Mouse (Mus musculus): Measurements from ENCODE around the gene Smdt1. TPM values are rescaled to one million over a fixed set of nuclear protein-coding genes. Genes with fewer than 3 reads are reported as not detected.

Smdt1 gene
- polyA plus RNA-seq, 1 experiment: 216 TPM

GRCm38 (mm10) chr15:82345820-82346470 lies 7.2 kb downstream of the Smdt1 start:
- WGBS: under 1% methylated on average over 51 of the region's 51 CpGs
- H3K27ac ChIP-seq (ENCODE audit: control insufficient read depth, insufficient read depth, low read depth, low read length, poor library complexity): peak overlapping the region; percentile 94
- H3K4me3 ChIP-seq (replicated peaks; ENCODE audit: control insufficient read depth, low read depth, low read length): peak overlapping the region; percentile 83
- H3K4me1 ChIP-seq (ENCODE audit: control insufficient read depth, insufficient read depth, low read length): peaks cover 10% of the 10 kb centered on the region; the same call in 1 of the 2 replicates
- TF ChIP-seq POLR2A (IDR thresholded peaks at IDR 0.05; ENCODE audit: borderline replicate concordance, control insufficient read depth, low read depth, low read length) (peak; percentile 75; the same call in 1 of the 2 replicates), CTCF (IDR thresholded peaks at IDR 0.05; ENCODE audit: control insufficient read depth, insufficient read depth, low read length) (no peak; the same call in 1 of the 2 replicates)

GRCm38 (mm10) chr15:82346580-82347302 lies 8.0 kb downstream of the Smdt1 start:
- H3K4me3 ChIP-seq (replicated peaks; ENCODE audit: control insufficient read depth, low read depth, low read length): peak overlapping the region; percentile 83
- H3K4me1 ChIP-seq (ENCODE audit: control insufficient read depth, insufficient read depth, low read length): peaks cover 10% of the 10 kb centered on the region; the same call in 1 of the 2 replicates
- 5% methylated on average over 14 of the region's 14 CpGs for WGBS
- peak overlapping the region; percentile 94; the same call in 1 of the 2 replicates for H3K27ac ChIP-seq (ENCODE audit: control insufficient read depth, insufficient read depth, low read depth, low read length, poor library complexity)
- no peak for TF ChIP-seq CTCF (IDR thresholded peaks at IDR 0.05; ENCODE audit: control insufficient read depth, insufficient read depth, low read length)
- TF ChIP-seq POLR2A (IDR thresholded peaks at IDR 0.05; ENCODE audit: borderline replicate concordance, control insufficient read depth, low read depth, low read length): no peak

- WGBS: 53% methylated on average over 4 of the region's 4 CpGs
- H3K4me3 ChIP-seq (replicated peaks; ENCODE audit: control insufficient read depth, low read depth, low read length): peak overlapping the region; percentile 83
- TF ChIP-seq CTCF (IDR thresholded peaks at IDR 0.05; ENCODE audit: control insufficient read depth, insufficient read depth, low read length): no peak
- peaks cover 10% of the 10 kb centered on the region; the same call in 1 of the 2 replicates for H3K4me1 ChIP-seq (ENCODE audit: control insufficient read depth, insufficient read depth, low read length)
- H3K27ac ChIP-seq (ENCODE audit: control insufficient read depth, insufficient read depth, low read depth, low read length, poor library complexity): no peak overlapping the region
These were observed 8.5 kb downstream of the Smdt1 start for GRCm38 (mm10) chr15:82347303-82347676.

- H3K27ac ChIP-seq (ENCODE audit: control insufficient read depth, insufficient read depth, low read depth, low read length, poor library complexity): no peak overlapping the region
- H3K4me3 ChIP-seq (replicated peaks; ENCODE audit: control insufficient read depth, low read depth, low read length): no peak overlapping the region
- no peak for TF ChIP-seq CTCF (IDR thresholded peaks at IDR 0.05; ENCODE audit: control insufficient read depth, insufficient read depth, low read length)
- TF ChIP-seq POLR2A (IDR thresholded peaks at IDR 0.05; ENCODE audit: borderline replicate concordance, control insufficient read depth, low read depth, low read length): no peak
- peaks cover 10% of the 10 kb centered on the region; the same call in 1 of the 2 replicates for H3K4me1 ChIP-seq (ENCODE audit: control insufficient read depth, insufficient read depth, low read length)
- WGBS: 91% methylated on average over 12 of the region's 12 CpGs
These were observed 9.1 kb downstream of the Smdt1 start for GRCm38 (mm10) chr15:82347852-82348251.

- no peak overlapping the region for H3K4me3 ChIP-seq (replicated peaks; ENCODE audit: control insufficient read depth, low read depth, low read length)
- TF ChIP-seq CTCF (IDR thresholded peaks at IDR 0.05; ENCODE audit: control insufficient read depth, insufficient read depth, low read length) (no peak), POLR2A (IDR thresholded peaks at IDR 0.05; ENCODE audit: borderline replicate concordance, control insufficient read depth, low read depth, low read length) (no peak)
- WGBS: 69% methylated on average over 8 of the region's 8 CpGs
These were observed 9.7 kb downstream of the Smdt1 start for GRCm38 (mm10) chr15:82348258-82348998.

GRCm38 (mm10) chr15:82348999-82349341 lies 10.2 kb downstream of the Smdt1 start:
- H3K4me3 ChIP-seq (replicated peaks; ENCODE audit: control insufficient read depth, low read depth, low read length): no peak overlapping the region
- peaks cover 8% of the 10 kb centered on the region; the same call in 1 of the 2 replicates for H3K4me1 ChIP-seq (ENCODE audit: control insufficient read depth, insufficient read depth, low read length)
- TF ChIP-seq CTCF (IDR thresholded peaks at IDR 0.05; ENCODE audit: control insufficient read depth, insufficient read depth, low read length): no peak
- TF ChIP-seq POLR2A (IDR thresholded peaks at IDR 0.05; ENCODE audit: borderline replicate concordance, control insufficient read depth, low read depth, low read length): no peak
- H3K27ac ChIP-seq (ENCODE audit: control insufficient read depth, insufficient read depth, low read depth, low read length, poor library complexity): no peak overlapping the region
- 93% methylated on average over 2 of the region's 2 CpGs for WGBS

More at GRCm38 (mm10) chr15:82348258-82348998, 9.7 kb downstream of the Smdt1 start:
- no peak overlapping the region for H3K27ac ChIP-seq (ENCODE audit: control insufficient read depth, insufficient read depth, low read depth, low read length, poor library complexity)
- H3K4me1 ChIP-seq (ENCODE audit: control insufficient read depth, insufficient read depth, low read length): peaks cover 9% of the 10 kb centered on the region; the same call in 1 of the 2 replicates

GRCm38 (mm10) chr15:82350349-82350748 lies 11.6 kb downstream of the Smdt1 start:
- H3K27ac ChIP-seq (ENCODE audit: control insufficient read depth, insufficient read depth, low read depth, low read length, poor library complexity): no peak overlapping the region

GRCm38 (mm10) chr15:82351480-82351879 lies 12.7 kb downstream of the Smdt1 start:
- H3K27ac ChIP-seq (ENCODE audit: control insufficient read depth, insufficient read depth, low read depth, low read length, poor library complexity): no peak overlapping the region
- TF ChIP-seq CTCF (IDR thresholded peaks at IDR 0.05; ENCODE audit: control insufficient read depth, insufficient read depth, low read length) (no peak), POLR2A (IDR thresholded peaks at IDR 0.05; ENCODE audit: borderline replicate concordance, control insufficient read depth, low read depth, low read length) (no peak)
- peaks cover 8% of the 10 kb centered on the region; the same call in 1 of the 2 replicates for H3K4me1 ChIP-seq (ENCODE audit: control insufficient read depth, insufficient read depth, low read length)
- WGBS: 73% methylated on average over 3 of the region's 3 CpGs
- no peak overlapping the region for H3K4me3 ChIP-seq (replicated peaks; ENCODE audit: control insufficient read depth, low read depth, low read length)

More at GRCm38 (mm10) chr15:82350349-82350748, 11.6 kb downstream of the Smdt1 start:
- Histone ChIP-seq H3K4me3 (replicated peaks; ENCODE audit: control insufficient read depth, low read depth, low read length) (no peak overlapping the region), H3K4me1 (ENCODE audit: control insufficient read depth, insufficient read depth, low read length) (peaks cover 8% of the 10 kb centered on the region; the same call in 1 of the 2 replicates)
- TF ChIP-seq CTCF (IDR thresholded peaks at IDR 0.05; ENCODE audit: control insufficient read depth, insufficient read depth, low read length): no peak
- no peak for TF ChIP-seq POLR2A (IDR thresholded peaks at IDR 0.05; ENCODE audit: borderline replicate concordance, control insufficient read depth, low read depth, low read length)
- WGBS: 87% methylated on average over 4 of the region's 4 CpGs
